Mouse (Mus musculus) C2C12 (cell line): ENCODE data around the gene Tmem262. TPM values are rescaled to one million over a fixed set of nuclear protein-coding genes. Genes with fewer than 3 reads are reported as not detected.
A peak's percentile ranks its signal among the peaks of the same experiment; 100 is the strongest.

Experiments used
- H3K27me3 ChIP-seq: one replicate; pipeline ENCODE4 v1.6.1; 2011; ENCODE audit not compliant: control insufficient read depth, insufficient read depth, insufficient read length
- H3K36me3 ChIP-seq: one replicate; pipeline ENCODE4 v1.6.1; 2011; ENCODE audit not compliant: control insufficient read depth, insufficient read depth
- H3K4me3 ChIP-seq: one replicate; pipeline ENCODE4 v1.5.1; 2011; ENCODE audit warnings: mild to moderate bottlenecking, control low read depth; ENCODE audit not compliant: poor library complexity, insufficient read depth, severe bottlenecking
- H3K79me2 ChIP-seq: one replicate; pipeline ENCODE4 v1.6.1; 2011; ENCODE audit not compliant: control insufficient read depth, insufficient read depth
- H3K79me3 ChIP-seq: one replicate; pipeline ENCODE4 v1.6.1; 2011; ENCODE audit warnings: low read depth, control low read depth
- H3ac ChIP-seq: one replicate; pipeline ENCODE3; 2011; ENCODE audit warnings: low read depth; ENCODE audit not compliant: control insufficient read depth, insufficient read length
- CEBPB ChIP-seq: IDR thresholded peaks from one replicate; pipeline ENCODE4 v1.6.1; 2011; ENCODE audit warnings: low read depth, mild to moderate bottlenecking, control low read depth, moderate library complexity
- CTCF ChIP-seq: IDR thresholded peaks from one replicate; pipeline ENCODE4 v1.5.1; 2011; ENCODE audit not compliant: control insufficient read depth, insufficient read depth, insufficient read length
- FOSL1 ChIP-seq: IDR thresholded peaks from one replicate; pipeline ENCODE4 v1.8.0; 2011; ENCODE audit warnings: mild to moderate bottlenecking, low read length; ENCODE audit not compliant: poor library complexity, insufficient read depth, severe bottlenecking
- MAX ChIP-seq: IDR thresholded peaks from one replicate; pipeline ENCODE4 v1.6.1; 2011; ENCODE audit warnings: mild to moderate bottlenecking, control low read depth
- MYOD1 ChIP-seq: IDR thresholded peaks from one replicate; pipeline ENCODE4 v1.6.1; 2011; ENCODE audit warnings: low read depth; ENCODE audit not compliant: control insufficient read depth, insufficient read length
- MYOG ChIP-seq: IDR thresholded peaks from one replicate; pipeline ENCODE4 v1.6.1; 2011; ENCODE audit not compliant: control insufficient read depth, insufficient read length; ENCODE audit errors: extremely low read depth
- USF1 ChIP-seq: IDR thresholded peaks from one replicate; pipeline ENCODE4 v1.6.1; 2011; ENCODE audit warnings: low read depth, mild to moderate bottlenecking, control low read depth, moderate library complexity
- microRNA-seq: library from miRNA; unstranded; fragments of <30 nt; microRNA quantifications from one replicate; pipeline ENCODE4, GENCODE M21; 2019; ENCODE audit warnings: borderline microRNAs expressed
- polyA plus RNA-seq: library from polyadenylated mRNA; unstranded; fragments of >200 nt; fragmentation: generic; extraction: Trizol; gene quantifications from one replicate; pipeline ENCODE4 v1.2.1, GENCODE M21; 2012; ENCODE audit warnings: missing spikeins

Tmem262 gene
- polyA plus RNA-seq, 1 experiment: not detected

DNA sequence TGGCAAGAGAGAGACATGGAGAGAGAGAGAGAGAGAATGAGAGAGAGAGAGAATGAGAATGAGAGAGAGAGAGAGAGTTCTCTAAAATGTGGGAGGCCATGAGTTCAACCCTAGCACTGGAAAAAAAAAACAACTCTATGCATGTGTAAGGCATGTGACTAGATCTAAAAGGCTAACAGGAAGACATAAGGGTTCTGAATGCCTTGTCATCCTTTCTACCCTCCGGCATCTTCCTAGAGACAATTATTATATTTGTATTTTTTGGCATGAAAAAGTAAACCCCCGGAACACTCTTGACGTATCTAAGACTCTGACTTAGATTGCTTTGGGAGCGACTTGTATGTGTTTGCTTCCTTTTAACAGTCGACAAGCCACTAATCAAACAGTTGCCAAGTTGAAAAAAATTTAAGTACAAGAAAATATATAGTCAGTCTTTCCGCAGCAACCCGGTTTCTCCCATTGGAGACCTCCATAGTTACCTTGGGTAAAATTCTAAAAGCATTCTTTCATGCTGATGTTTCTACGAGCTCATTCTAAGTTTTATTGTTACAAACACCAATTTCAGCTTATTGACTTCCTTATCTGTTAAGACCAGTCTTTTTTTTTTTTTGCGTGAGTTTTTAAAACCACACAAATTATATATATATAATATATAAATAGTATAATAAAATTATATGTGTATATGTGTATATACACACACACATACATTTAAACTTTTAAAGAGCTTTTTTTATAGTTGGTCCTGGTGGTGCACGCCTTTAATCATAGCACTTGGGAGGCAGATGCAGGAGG, 47.2 kb downstream of the Tmem262 start:
- Histone ChIP-seq H3ac (peak overlapping the region; percentile 58), H3K79me3 (no peaks in the 10 kb centered on the region), H3K4me3 (peak overlapping the region; percentile 41), H3K36me3 (peaks cover 8% of the 10 kb centered on the region), H3K27me3 (no peaks in the 10 kb centered on the region), H3K79me2 (no peaks in the 10 kb centered on the region)
- no peak for TF ChIP-seq USF1
- no peak for TF ChIP-seq CEBPB
- TF ChIP-seq MYOD1: no peak
- TF ChIP-seq MYOG: no peak
- no peak for TF ChIP-seq MAX
- no peak for TF ChIP-seq CTCF
- TF ChIP-seq FOSL1: no peak

DNA sequence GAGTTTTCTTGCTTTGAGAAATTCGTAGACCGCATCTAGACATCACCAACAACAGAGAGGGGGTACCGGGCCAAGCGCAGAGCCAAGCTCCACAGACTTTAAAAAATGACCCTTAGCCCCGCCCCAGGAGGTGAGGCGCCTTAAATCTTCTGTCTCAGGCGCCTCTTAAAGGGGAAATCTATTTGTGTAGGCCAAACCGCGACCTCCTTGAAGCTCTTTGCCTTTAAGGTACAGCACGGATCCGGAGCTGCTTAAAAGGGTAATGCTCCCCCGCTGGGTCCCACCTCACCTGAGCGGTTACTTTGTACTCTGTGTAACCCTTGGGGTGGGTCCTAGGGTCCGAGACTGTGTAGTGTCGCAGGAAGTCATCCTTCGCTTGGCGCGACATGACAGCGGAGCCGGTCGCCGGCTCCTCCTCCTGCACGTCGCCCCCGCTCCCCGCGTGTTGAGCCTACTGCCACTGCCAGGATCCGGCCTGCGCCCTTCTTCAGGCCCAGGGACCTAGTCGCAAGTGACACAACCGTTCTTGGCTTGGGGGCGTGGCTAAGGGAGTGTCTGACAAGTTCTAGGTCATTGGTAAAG, 48.0 kb downstream of the Tmem262 start, which contains the start of gene Snx15:
Snx15 (minus strand) TSS at position 545 of the 582 bp plus-strand sequence.
- TF ChIP-seq USF1: no peak
- no peak for TF ChIP-seq MYOG
- TF ChIP-seq MYOD1: no peak
- peak; percentile 82 for TF ChIP-seq MAX
- no peak for TF ChIP-seq FOSL1
- H3ac ChIP-seq: peak within 1 kb of the TSS; percentile 58

More for the DNA sequence above, 48.0 kb downstream of the Tmem262 start, which contains the start of gene Snx15:
- Histone ChIP-seq H3K79me2 (no peaks in the 10 kb centered on the region), H3K36me3 (peaks cover 8% of the 10 kb centered on the region), H3K4me3 (peak within 1 kb of the TSS; percentile 41), H3K27me3 (no peaks in the 10 kb centered on the region), H3K79me3 (no peaks in the 10 kb centered on the region)

Small RNAs within 50 kb of the gene (microRNA-seq; reads per million reads assigned to microRNA genes)
- gene Mir6988: 1.00 reads per million, percentile 22 among the genes with 10 or more reads in this experiment

Other genes starting within 250 kb of the Tmem262 start
- gene Frmd8, start 204.8 kb upstream of the Tmem262 start, polyA plus RNA-seq: 44.1 TPM
- gene Slc25a45, start 202.2 kb upstream of the Tmem262 start, polyA plus RNA-seq: 5.5 TPM
- gene Tigd3, start 185.9 kb upstream of the Tmem262 start, polyA plus RNA-seq: 1.0 TPM
- gene Dpf2, start 167.0 kb upstream of the Tmem262 start, polyA plus RNA-seq: 69.3 TPM
- 3.6 TPM for gene Cdc42ep2, start 155.2 kb upstream of the Tmem262 start, polyA plus RNA-seq
- gene Pola2, start 115.8 kb upstream of the Tmem262 start, polyA plus RNA-seq: 45.1 TPM
- not detected for gene Slc22a20, start 93.9 kb upstream of the Tmem262 start, polyA plus RNA-seq
- 36.9 TPM for gene Capn1, start 64.1 kb upstream of the Tmem262 start, polyA plus RNA-seq
- 18.7 TPM for gene Syvn1, start 33.5 kb upstream of the Tmem262 start, polyA plus RNA-seq
- gene Mrpl49, start 22.2 kb upstream of the Tmem262 start, polyA plus RNA-seq: 60.0 TPM
- 2,541 TPM for gene Fau, start 22.2 kb upstream of the Tmem262 start, polyA plus RNA-seq
- gene Znhit2, start 18.8 kb upstream of the Tmem262 start, polyA plus RNA-seq: 49.8 TPM
- gene Tm7sf2, start 11.7 kb upstream of the Tmem262 start, polyA plus RNA-seq: 14.7 TPM
- gene Vps51, start 2.8 kb upstream of the Tmem262 start, polyA plus RNA-seq: 55.2 TPM
- gene Gm28374, start 2.2 kb downstream of the Tmem262 start, polyA plus RNA-seq: 0.44 TPM
- 59.7 TPM for gene Zfpl1, start 4.9 kb downstream of the Tmem262 start, polyA plus RNA-seq
- 33.0 TPM for gene Cdca5, start 5.0 kb downstream of the Tmem262 start, polyA plus RNA-seq
- gene AC131692.1, start 14.4 kb downstream of the Tmem262 start, polyA plus RNA-seq: 0.36 TPM
- 0.16 TPM for gene Naaladl1, start 25.7 kb downstream of the Tmem262 start, polyA plus RNA-seq
- gene Sac3d1, start 38.6 kb downstream of the Tmem262 start, polyA plus RNA-seq: 44.7 TPM
- 22.7 TPM for gene Snx15, start 48.3 kb downstream of the Tmem262 start, polyA plus RNA-seq
- gene Batf2, start 61.0 kb downstream of the Tmem262 start, polyA plus RNA-seq: 0.04 TPM
- 78.3 TPM for gene Arl2, start 61.5 kb downstream of the Tmem262 start, polyA plus RNA-seq
- gene Majin, start 104.4 kb downstream of the Tmem262 start, polyA plus RNA-seq: not detected
- gene Gpha2, start 146.3 kb downstream of the Tmem262 start, polyA plus RNA-seq: 0.13 TPM
- gene Ppp2r5b, start 155.8 kb downstream of the Tmem262 start, polyA plus RNA-seq: 25.3 TPM
- gene Atg2a, start 161.6 kb downstream of the Tmem262 start, polyA plus RNA-seq: 10.3 TPM
- gene Ehd1, start 196.7 kb downstream of the Tmem262 start, polyA plus RNA-seq: 219 TPM
- 7.2 TPM for gene Cdc42bpg, start 226.4 kb downstream of the Tmem262 start, polyA plus RNA-seq